Mouse (Mus musculus) forebrain, embryonic 11.5 days (tissue): ENCODE results near the gene Os9. TPM values are rescaled to one million over a fixed set of nuclear protein-coding genes. Genes with fewer than 3 reads are reported as not detected.

Experiments
- ATAC-seq: fragments of 200-750 bp; cut with Nextera tagmentation; replicated peaks from 2 replicates; pipeline ENCODE4 v1.8.0; 2017; ENCODE audit warnings: moderate TSS enrichment; ENCODE audit not compliant: low FRiP score
- DNase-seq: peaks from one replicate; pipeline ENCODE4 v3.0.0-alpha.2; 2017; ENCODE audit warnings: low spot score
- H3K27ac ChIP-seq: fragments of 300-500 bp; sonication (generic); 2 replicates; pipeline ENCODE4 v1.5.1; 2014; ENCODE audit warnings: low read depth, low read length
- H3K27me3 ChIP-seq: fragments of 300-500 bp; sonication (generic); 2 replicates; pipeline ENCODE4 v1.6.1; 2014; ENCODE audit warnings: mild to moderate bottlenecking, low read length, mixed read lengths; ENCODE audit not compliant: control insufficient read depth, insufficient read depth
- H3K36me3 ChIP-seq: fragments of 300-500 bp; sonication (generic); 2 replicates; pipeline ENCODE4 v1.6.1; 2014; ENCODE audit warnings: mild to moderate bottlenecking, low read length, moderate library complexity, mixed read lengths; ENCODE audit not compliant: control insufficient read depth, insufficient read depth
- H3K4me1 ChIP-seq: fragments of 300-500 bp; sonication (generic); replicated peaks from 2 replicates; pipeline ENCODE4 v1.6.1; 2014; ENCODE audit warnings: low read length, mixed read lengths; ENCODE audit not compliant: control insufficient read depth, insufficient read depth
- H3K4me2 ChIP-seq: fragments of 300-500 bp; sonication (generic); 2 replicates; pipeline ENCODE4 v1.6.1; 2014; ENCODE audit warnings: low read depth, mild to moderate bottlenecking, low read length, moderate library complexity, mixed read lengths; ENCODE audit not compliant: severe bottlenecking
- H3K4me3 ChIP-seq: fragments of 300-500 bp; sonication (generic); 2 replicates; pipeline ENCODE4 v1.5.1; 2014; ENCODE audit warnings: low read depth, low read length
- H3K9ac ChIP-seq: fragments of 300-500 bp; sonication (generic); 2 replicates; pipeline ENCODE4 v1.6.1; 2014; ENCODE audit warnings: low read length
- H3K9me3 ChIP-seq: fragments of 300-500 bp; sonication (generic); 2 replicates; pipeline ENCODE4 v1.6.1; 2016; ENCODE audit warnings: low read length, mixed read lengths; ENCODE audit not compliant: control insufficient read depth
- WGBS: fragments of 180-500 bp; shearing (Covaris S2); extraction: QIAGEN DNeasy Blood & Tissue Kit; methylation state at CpG from one replicate; pipeline ENCODE4 v1.1.7; 2014; 5-methylcytosine and 5-hydroxymethylcytosine counted together
- polyA plus RNA-seq: library from polyadenylated mRNA; unstranded; fragments of >200 nt; fragmentation: Nextera tagmentation; extraction: Ambion mirVana; gene quantifications from 2 replicates; pipeline ENCODE4 v1.2.1, GENCODE M21; 2014

Gene Os9
- polyA plus RNA-seq, 1 experiment from 2014 or later, result 57.9 TPM

- Histone ChIP-seq H3K36me3 (no peaks in the 10 kb centered on the region), H3K9me3 (no peaks in the 10 kb centered on the region), H3K4me1 (peaks cover 3% of the 10 kb centered on the region; the same call in 1 of the 2 replicates), H3K4me2 (no peak overlapping the region), H3K27me3 (no peaks in the 10 kb centered on the region), H3K4me3 (no peak overlapping the region), H3K27ac (no peak overlapping the region), H3K9ac (no peak overlapping the region)
- no peak for DNase-seq
- no peak for ATAC-seq
- 87% methylated on average over 7 of the region's 7 CpGs for WGBS
Observed at GRCm38 (mm10) chr10:127127711-127128279, 6.9 kb upstream of the Os9 start.

- WGBS, result 87% methylated on average over 5 of the region's 5 CpGs
- no peaks in the 10 kb centered on the region for H3K36me3 ChIP-seq
- H3K4me1 ChIP-seq, result peaks cover 4% of the 10 kb centered on the region; the same call in 1 of the 2 replicates
- no peak for ATAC-seq
- no peak overlapping the region for H3K4me2 ChIP-seq
- H3K27ac ChIP-seq, result no peak overlapping the region
- DNase-seq, result no peak
- no peak overlapping the region for H3K9ac ChIP-seq
- H3K27me3 ChIP-seq, result no peaks in the 10 kb centered on the region
- H3K4me3 ChIP-seq, result no peak overlapping the region
- H3K9me3 ChIP-seq, result no peaks in the 10 kb centered on the region
Observed at GRCm38 (mm10) chr10:127126579-127126978, 5.6 kb upstream of the Os9 start.

DNA sequence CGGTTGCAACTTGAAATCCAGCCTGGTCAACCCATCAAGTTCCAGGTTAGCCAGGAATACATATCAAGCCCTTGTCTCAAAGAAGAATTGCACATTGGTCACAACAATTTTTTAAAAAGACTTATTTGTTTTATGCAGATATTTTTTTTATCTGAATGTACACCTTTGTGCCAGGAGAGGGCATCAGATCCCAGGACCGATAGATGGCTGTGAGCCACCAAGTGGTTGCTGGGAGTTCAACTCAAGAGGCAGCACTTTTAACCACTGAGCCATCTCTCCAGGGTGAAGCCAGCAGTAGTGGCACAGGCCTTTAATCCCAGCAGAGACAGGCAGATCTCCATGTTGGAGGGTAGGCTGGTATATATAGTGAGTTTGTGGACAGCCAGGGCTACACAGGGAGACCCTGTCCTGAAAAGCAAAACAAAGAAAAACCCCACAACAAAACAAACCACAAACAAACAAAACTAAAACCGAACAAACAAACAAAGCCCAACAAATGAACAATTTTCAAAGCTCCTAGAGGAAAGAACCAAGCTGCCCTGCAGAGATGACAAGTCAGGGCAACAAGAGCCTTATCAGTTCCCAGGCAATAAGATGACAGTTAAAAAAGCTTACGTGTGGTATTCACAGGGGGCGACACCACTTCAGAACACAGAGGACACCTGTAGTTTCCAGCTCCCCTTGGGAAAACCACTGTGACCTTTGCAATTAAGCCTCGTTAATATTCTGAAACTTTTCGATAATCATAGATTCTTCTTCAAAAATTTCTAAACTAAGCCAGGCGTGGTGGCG lies 4.5 kb upstream of the Os9 start:
- Histone ChIP-seq H3K9ac (no peak overlapping the region), H3K9me3 (no peaks in the 10 kb centered on the region), H3K36me3 (no peaks in the 10 kb centered on the region), H3K27ac (no peak overlapping the region), H3K4me3 (no peak overlapping the region), H3K27me3 (no peaks in the 10 kb centered on the region), H3K4me1 (peaks cover 4% of the 10 kb centered on the region; the same call in 1 of the 2 replicates), H3K4me2 (no peak overlapping the region)
- ATAC-seq (no peak), DNase-seq (peak; percentile 60)
- 80% methylated on average over 9 of the region's 9 CpGs for WGBS

DNA sequence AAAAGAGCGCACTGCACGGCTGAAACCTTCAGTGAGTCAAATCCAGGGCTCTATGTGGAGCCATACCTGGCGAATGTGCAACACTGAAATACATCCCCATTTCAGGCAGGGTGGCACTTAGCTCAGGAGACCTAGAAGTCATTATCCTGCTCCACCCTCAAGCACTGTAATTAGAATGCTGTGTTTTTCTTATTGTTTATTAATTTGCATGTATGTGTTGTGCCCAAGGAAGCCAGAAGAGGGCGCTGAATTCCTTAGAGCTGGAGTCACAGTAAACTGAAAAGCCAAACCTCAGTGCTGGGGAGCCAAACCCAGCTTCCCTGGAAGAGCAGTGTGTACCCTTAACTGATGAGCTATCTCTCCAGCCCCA lies 2.5 kb upstream of the Os9 start:
- Histone ChIP-seq H3K4me3 (peak overlapping the region; percentile 17; the same call in 1 of the 2 replicates), H3K4me1 (peaks cover 9% of the 10 kb centered on the region; the same call in 1 of the 2 replicates), H3K27me3 (no peaks in the 10 kb centered on the region), H3K36me3 (no peaks in the 10 kb centered on the region; the same call in 1 of the 2 replicates), H3K27ac (no peak overlapping the region), H3K9me3 (no peaks in the 10 kb centered on the region), H3K9ac (no peak overlapping the region), H3K4me2 (peak overlapping the region; percentile 46)
- DNase-seq, result peak; percentile 80
- 7% methylated on average over 4 of the region's 4 CpGs for WGBS
- no peak for ATAC-seq

DNA sequence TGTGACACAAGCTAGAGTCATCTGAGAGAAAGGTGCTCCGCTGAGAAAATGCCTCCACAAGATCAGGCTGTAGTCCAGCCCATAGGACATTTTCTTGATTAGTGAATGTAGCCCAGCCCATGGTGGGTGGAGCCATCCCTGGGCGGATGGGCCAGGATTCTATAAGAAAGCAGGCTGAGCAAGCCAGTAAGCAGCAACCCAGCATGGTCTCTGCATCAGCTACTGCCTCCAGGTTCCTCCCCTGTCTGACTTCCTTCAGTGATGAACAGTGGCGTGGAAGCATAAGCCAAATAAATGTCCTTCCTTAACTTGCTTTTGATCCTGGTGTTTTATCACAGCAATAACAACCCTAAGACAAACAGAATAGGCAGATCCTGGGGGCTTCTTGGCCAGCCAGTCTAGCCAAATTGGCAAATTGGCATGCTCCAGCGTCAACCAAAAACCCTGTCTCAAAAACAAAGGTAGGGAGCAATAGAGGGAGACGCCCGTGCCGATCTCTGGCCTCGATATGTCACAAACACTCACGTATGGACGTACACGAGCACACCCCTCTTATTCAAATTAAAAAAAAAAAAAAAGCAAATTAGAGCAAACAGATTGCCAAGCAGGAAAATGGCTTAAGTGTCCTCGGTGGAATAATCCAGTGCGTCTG lies 2.0 kb upstream of the Os9 start:
- H3K27ac ChIP-seq, result no peak overlapping the region
- no peak for DNase-seq
- no peak for ATAC-seq
- peak overlapping the region; percentile 17; the same call in 1 of the 2 replicates for H3K4me3 ChIP-seq
- no peak overlapping the region for H3K9ac ChIP-seq
- peaks cover 9% of the 10 kb centered on the region; the same call in 1 of the 2 replicates for H3K4me1 ChIP-seq
- H3K27me3 ChIP-seq, result no peaks in the 10 kb centered on the region
- WGBS, result 12% methylated on average over 13 of the region's 13 CpGs
- H3K36me3 ChIP-seq, result no peaks in the 10 kb centered on the region; the same call in 1 of the 2 replicates
- peak overlapping the region; percentile 46 for H3K4me2 ChIP-seq
- no peaks in the 10 kb centered on the region for H3K9me3 ChIP-seq

DNA sequence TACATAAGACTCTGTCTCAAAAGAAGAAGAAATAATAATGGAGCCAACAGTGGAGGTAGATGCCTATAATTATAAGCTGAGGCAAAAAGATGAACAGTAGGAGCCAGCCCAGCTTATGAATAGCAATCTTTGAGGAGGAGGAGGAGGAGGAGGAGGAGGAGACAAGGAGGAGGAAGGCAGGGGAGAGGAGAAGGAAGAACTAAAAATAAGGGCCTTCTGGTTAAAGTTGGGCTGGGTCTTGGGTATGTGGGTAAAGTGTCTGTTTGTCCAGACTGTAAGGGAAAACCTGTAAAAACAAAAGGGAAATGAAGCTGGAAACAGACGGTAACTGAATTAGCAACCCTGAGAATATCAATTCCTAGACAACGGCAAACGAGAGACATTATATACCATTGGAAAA lies 1.1 kb upstream of the Os9 start:
- peaks cover 9% of the 10 kb centered on the region; the same call in 1 of the 2 replicates for H3K4me1 ChIP-seq
- WGBS, result 87% methylated on average over 3 of the region's 3 CpGs
- no peak for DNase-seq
- H3K4me3 ChIP-seq, result no peak overlapping the region
- H3K36me3 ChIP-seq, result peaks cover 3% of the 10 kb centered on the region; the same call in 1 of the 2 replicates
- no peak overlapping the region for H3K4me2 ChIP-seq
- H3K9me3 ChIP-seq, result no peaks in the 10 kb centered on the region
- no peak overlapping the region for H3K27ac ChIP-seq
- no peak for ATAC-seq
- H3K27me3 ChIP-seq, result no peaks in the 10 kb centered on the region
- no peak overlapping the region for H3K9ac ChIP-seq

GRCm38 (mm10) chr10:127120301-127121065 lies 448 bp downstream of the Os9 start:
- H3K9ac ChIP-seq, result peak overlapping the region; percentile 75
- 4% methylated on average over 34 of the region's 34 CpGs for WGBS
- H3K9me3 ChIP-seq, result no peaks in the 10 kb centered on the region
- peaks cover 3% of the 10 kb centered on the region; the same call in 1 of the 2 replicates for H3K36me3 ChIP-seq
- H3K4me3 ChIP-seq, result peak overlapping the region; percentile 86
- DNase-seq (no peak), ATAC-seq (no peak; the same call in 1 of the 2 replicates)
- H3K27me3 ChIP-seq, result no peaks in the 10 kb centered on the region
- H3K27ac ChIP-seq, result no peak overlapping the region
- peaks cover 9% of the 10 kb centered on the region; the same call in 1 of the 2 replicates for H3K4me1 ChIP-seq
- peak overlapping the region; percentile 94 for H3K4me2 ChIP-seq

- no peak for DNase-seq
- peaks cover 9% of the 10 kb centered on the region; the same call in 1 of the 2 replicates for H3K4me1 ChIP-seq
- 89% methylated on average over 10 of the region's 10 CpGs for WGBS
- no peak overlapping the region for H3K9ac ChIP-seq
- no peak overlapping the region for H3K4me3 ChIP-seq
- H3K9me3 ChIP-seq, result no peaks in the 10 kb centered on the region
- no peak for ATAC-seq
- peaks cover 3% of the 10 kb centered on the region; the same call in 1 of the 2 replicates for H3K36me3 ChIP-seq
- H3K27ac ChIP-seq, result no peak overlapping the region
- H3K27me3 ChIP-seq, result no peaks in the 10 kb centered on the region
- H3K4me2 ChIP-seq, result no peak overlapping the region
Observed at GRCm38 (mm10) chr10:127119229-127119628, 1.7 kb downstream of the Os9 start.
